Mouse (Mus musculus) limb, embryonic 10.5 days (tissue): ENCODE measurements at regions not wholly inside any gene's neighbourhood (a gene's known extent, or its start where the extent isn't known, plus 50 kb on each side); places are given as distances from the start of the nearest gene placed in this dataset.

Source experiments
- DNase-seq: peaks from one replicate; pipeline ENCODE4 v3.0.0-alpha.2; 2017; ENCODE audit warnings: low spot score
- H3K27ac ChIP-seq: fragments of 300-500 bp; sonication (generic); 2 replicates; pipeline ENCODE4 v1.5.1; 2016; ENCODE audit warnings: mild to moderate bottlenecking
- H3K27me3 ChIP-seq: fragments of 300-500 bp; sonication (generic); 2 replicates; pipeline ENCODE4 v1.6.1; 2016; ENCODE audit warnings: low read depth, mild to moderate bottlenecking; ENCODE audit not compliant: poor library complexity, severe bottlenecking
- H3K36me3 ChIP-seq: fragments of 300-500 bp; sonication (generic); 2 replicates; pipeline ENCODE4 v1.6.1; 2016; ENCODE audit warnings: mild to moderate bottlenecking, moderate library complexity
- H3K4me1 ChIP-seq: fragments of 300-500 bp; sonication (generic); 2 replicates; pipeline ENCODE4 v1.6.1; 2016
- H3K4me3 ChIP-seq: fragments of 300-500 bp; sonication (generic); 2 replicates; pipeline ENCODE4 v1.5.1; 2016; ENCODE audit warnings: mild to moderate bottlenecking, moderate library complexity
- H3K9me3 ChIP-seq: fragments of 300-500 bp; sonication (generic); replicated peaks from 2 replicates; pipeline ENCODE4 v1.6.1; 2016; ENCODE audit warnings: mild to moderate bottlenecking
- WGBS: fragments of 180-500 bp; shearing (Covaris S2); methylation state at CpG from one replicate; pipeline ENCODE4 v1.1.7; 2016; 5-methylcytosine and 5-hydroxymethylcytosine counted together

- Histone ChIP-seq H3K36me3 (no peaks in the 10 kb centered on the region), H3K27ac (no peak overlapping the region), H3K4me1 (no peaks in the 10 kb centered on the region), H3K27me3 (no peaks in the 10 kb centered on the region), H3K9me3 (no peaks in the 10 kb centered on the region), H3K4me3 (no peak overlapping the region)
- 68% methylated on average over 2 of the region's 2 CpGs for WGBS
- no peak for DNase-seq
These were observed 794.1 kb upstream of the Frg1 start for GRCm38 (mm10) chr8:42210943-42211342.

GRCm38 (mm10) chr8:42209989-42210388 is 793.1 kb upstream of the Frg1 start:
- Histone ChIP-seq H3K9me3 (no peaks in the 10 kb centered on the region), H3K4me3 (no peak overlapping the region)
- no peak for DNase-seq

GRCm38 (mm10) chr8:42197257-42197656 is 780.4 kb upstream of the Frg1 start:
- Histone ChIP-seq H3K27me3 (no peaks in the 10 kb centered on the region), H3K9me3 (no peaks in the 10 kb centered on the region), H3K4me3 (no peak overlapping the region), H3K4me1 (no peaks in the 10 kb centered on the region), H3K27ac (no peak overlapping the region), H3K36me3 (no peaks in the 10 kb centered on the region)
- no peak for DNase-seq
- 86% methylated on average over 5 of the region's 5 CpGs for WGBS

More at GRCm38 (mm10) chr8:42209989-42210388, 793.1 kb upstream of the Frg1 start:
- H3K36me3 ChIP-seq = no peaks in the 10 kb centered on the region
- no peak overlapping the region for H3K27ac ChIP-seq
- no peaks in the 10 kb centered on the region for H3K4me1 ChIP-seq
- H3K27me3 ChIP-seq = no peaks in the 10 kb centered on the region

- Histone ChIP-seq H3K4me3 (no peak overlapping the region), H3K27me3 (no peaks in the 10 kb centered on the region), H3K27ac (no peak overlapping the region), H3K4me1 (no peaks in the 10 kb centered on the region), H3K9me3 (no peaks in the 10 kb centered on the region), H3K36me3 (no peaks in the 10 kb centered on the region)
- no peak for DNase-seq
- 90% methylated on average over 1 of the region's 1 CpGs for WGBS
These were observed 777.2 kb upstream of the Frg1 start for GRCm38 (mm10) chr8:42193902-42194550.

GRCm38 (mm10) chr8:42187083-42187482 is 770.2 kb upstream of the Frg1 start:
- 88% methylated on average over 1 of the region's 1 CpGs for WGBS
- DNase-seq = no peak
- H3K27me3 ChIP-seq = no peaks in the 10 kb centered on the region

GRCm38 (mm10) chr8:42183288-42183878 is 766.5 kb upstream of the Frg1 start:
- Histone ChIP-seq H3K27me3 (no peaks in the 10 kb centered on the region), H3K4me1 (no peaks in the 10 kb centered on the region), H3K9me3 (no peaks in the 10 kb centered on the region), H3K36me3 (no peaks in the 10 kb centered on the region), H3K4me3 (no peak overlapping the region), H3K27ac (no peak overlapping the region)
- 86% methylated on average over 4 of the region's 4 CpGs for WGBS
- DNase-seq = no peak

More at GRCm38 (mm10) chr8:42187083-42187482, 770.2 kb upstream of the Frg1 start:
- Histone ChIP-seq H3K36me3 (no peaks in the 10 kb centered on the region), H3K4me1 (no peaks in the 10 kb centered on the region), H3K9me3 (no peaks in the 10 kb centered on the region), H3K4me3 (no peak overlapping the region), H3K27ac (no peak overlapping the region)

GRCm38 (mm10) chr8:42162441-42162840 is 745.6 kb upstream of the Frg1 start:
- Histone ChIP-seq H3K36me3 (no peaks in the 10 kb centered on the region), H3K4me3 (no peak overlapping the region), H3K9me3 (no peaks in the 10 kb centered on the region), H3K27me3 (no peaks in the 10 kb centered on the region), H3K4me1 (no peaks in the 10 kb centered on the region), H3K27ac (no peak overlapping the region)
- 89% methylated on average over 2 of the region's 2 CpGs for WGBS
- no peak for DNase-seq

GRCm38 (mm10) chr8:42157006-42157405 is 740.1 kb upstream of the Frg1 start:
- DNase-seq = no peak
- Histone ChIP-seq H3K9me3 (no peaks in the 10 kb centered on the region), H3K4me3 (no peak overlapping the region), H3K36me3 (no peaks in the 10 kb centered on the region), H3K27me3 (no peaks in the 10 kb centered on the region), H3K27ac (no peak overlapping the region), H3K4me1 (no peaks in the 10 kb centered on the region)
- 74% methylated on average over 4 of the region's 4 CpGs for WGBS

GRCm38 (mm10) chr8:42156588-42156987 is 739.7 kb upstream of the Frg1 start:
- Histone ChIP-seq H3K27me3 (no peaks in the 10 kb centered on the region), H3K9me3 (no peaks in the 10 kb centered on the region), H3K36me3 (no peaks in the 10 kb centered on the region), H3K4me1 (no peaks in the 10 kb centered on the region), H3K27ac (no peak overlapping the region), H3K4me3 (no peak overlapping the region)
- WGBS = 51% methylated on average over 1 of the region's 1 CpGs
- DNase-seq = no peak

GRCm38 (mm10) chr8:42144685-42145084 is 727.8 kb upstream of the Frg1 start:
- Histone ChIP-seq H3K4me3 (no peak overlapping the region), H3K27ac (no peak overlapping the region), H3K27me3 (no peaks in the 10 kb centered on the region), H3K4me1 (no peaks in the 10 kb centered on the region), H3K36me3 (no peaks in the 10 kb centered on the region), H3K9me3 (no peaks in the 10 kb centered on the region)
- WGBS = 87% methylated on average over 5 of the region's 5 CpGs
- no peak for DNase-seq

GRCm38 (mm10) chr8:42144220-42144619 is 727.3 kb upstream of the Frg1 start:
- Histone ChIP-seq H3K4me3 (no peak overlapping the region), H3K27ac (no peak overlapping the region), H3K27me3 (no peaks in the 10 kb centered on the region), H3K9me3 (no peaks in the 10 kb centered on the region), H3K36me3 (no peaks in the 10 kb centered on the region), H3K4me1 (no peaks in the 10 kb centered on the region)
- 78% methylated on average over 8 of the region's 8 CpGs for WGBS
- no peak for DNase-seq

GRCm38 (mm10) chr8:42107582-42107981 is 690.7 kb upstream of the Frg1 start:
- DNase-seq = no peak
- WGBS = 92% methylated on average over 2 of the region's 2 CpGs
- H3K27ac ChIP-seq = no peak overlapping the region
- H3K4me1 ChIP-seq = no peaks in the 10 kb centered on the region
- no peaks in the 10 kb centered on the region for H3K9me3 ChIP-seq
- no peaks in the 10 kb centered on the region for H3K27me3 ChIP-seq
- no peaks in the 10 kb centered on the region for H3K36me3 ChIP-seq
- no peak overlapping the region for H3K4me3 ChIP-seq

- H3K36me3 ChIP-seq = no peaks in the 10 kb centered on the region
- DNase-seq = no peak
- WGBS = 81% methylated on average over 1 of the region's 1 CpGs
- H3K27ac ChIP-seq = no peak overlapping the region
- no peaks in the 10 kb centered on the region for H3K9me3 ChIP-seq
- no peak overlapping the region for H3K4me3 ChIP-seq
- no peaks in the 10 kb centered on the region for H3K27me3 ChIP-seq
- H3K4me1 ChIP-seq = no peaks in the 10 kb centered on the region
These were observed 652.4 kb upstream of the Frg1 start for GRCm38 (mm10) chr8:42069314-42069713.

- H3K4me1 ChIP-seq = peaks cover 32% of the 10 kb centered on the region
- peak; percentile 34 for DNase-seq
- WGBS = 31% methylated on average over 5 of the region's 5 CpGs
- H3K4me3 ChIP-seq = no peak overlapping the region
- H3K36me3 ChIP-seq = no peaks in the 10 kb centered on the region
- H3K27me3 ChIP-seq = no peaks in the 10 kb centered on the region
- no peak overlapping the region for H3K27ac ChIP-seq
- H3K9me3 ChIP-seq = no peaks in the 10 kb centered on the region
These were observed 626.7 kb upstream of the Frg1 start for GRCm38 (mm10) chr8:42043526-42043925.
